Mouse (Mus musculus): ENCODE data around the gene Bola3. TPM values are rescaled to one million over a fixed set of nuclear protein-coding genes. Genes with fewer than 3 reads are reported as not detected.

Bola3 gene
- polyA plus RNA-seq, 1 experiment from 2014 or later: 145 TPM

GRCm38 (mm10) chr6:83373704-83374300 lies 24.9 kb downstream of the Bola3 start:
- 86% methylated on average over 9 of the region's 9 CpGs for WGBS
- no peak overlapping the region for H3K9ac ChIP-seq
- peaks cover 100% of the 10 kb centered on the region for H3K36me3 ChIP-seq
- no peak overlapping the region for H3K4me3 ChIP-seq (replicated peaks)
- no peaks in the 10 kb centered on the region for H3K9me3 ChIP-seq (replicated peaks)
- H3K27ac ChIP-seq: no peak overlapping the region
- no peaks in the 10 kb centered on the region for H3K4me1 ChIP-seq
- H3K4me2 ChIP-seq: no peak overlapping the region
- ATAC-seq (replicated peaks; ENCODE audit: low FRiP score): no peak
- no peaks in the 10 kb centered on the region for H3K27me3 ChIP-seq

DNA sequence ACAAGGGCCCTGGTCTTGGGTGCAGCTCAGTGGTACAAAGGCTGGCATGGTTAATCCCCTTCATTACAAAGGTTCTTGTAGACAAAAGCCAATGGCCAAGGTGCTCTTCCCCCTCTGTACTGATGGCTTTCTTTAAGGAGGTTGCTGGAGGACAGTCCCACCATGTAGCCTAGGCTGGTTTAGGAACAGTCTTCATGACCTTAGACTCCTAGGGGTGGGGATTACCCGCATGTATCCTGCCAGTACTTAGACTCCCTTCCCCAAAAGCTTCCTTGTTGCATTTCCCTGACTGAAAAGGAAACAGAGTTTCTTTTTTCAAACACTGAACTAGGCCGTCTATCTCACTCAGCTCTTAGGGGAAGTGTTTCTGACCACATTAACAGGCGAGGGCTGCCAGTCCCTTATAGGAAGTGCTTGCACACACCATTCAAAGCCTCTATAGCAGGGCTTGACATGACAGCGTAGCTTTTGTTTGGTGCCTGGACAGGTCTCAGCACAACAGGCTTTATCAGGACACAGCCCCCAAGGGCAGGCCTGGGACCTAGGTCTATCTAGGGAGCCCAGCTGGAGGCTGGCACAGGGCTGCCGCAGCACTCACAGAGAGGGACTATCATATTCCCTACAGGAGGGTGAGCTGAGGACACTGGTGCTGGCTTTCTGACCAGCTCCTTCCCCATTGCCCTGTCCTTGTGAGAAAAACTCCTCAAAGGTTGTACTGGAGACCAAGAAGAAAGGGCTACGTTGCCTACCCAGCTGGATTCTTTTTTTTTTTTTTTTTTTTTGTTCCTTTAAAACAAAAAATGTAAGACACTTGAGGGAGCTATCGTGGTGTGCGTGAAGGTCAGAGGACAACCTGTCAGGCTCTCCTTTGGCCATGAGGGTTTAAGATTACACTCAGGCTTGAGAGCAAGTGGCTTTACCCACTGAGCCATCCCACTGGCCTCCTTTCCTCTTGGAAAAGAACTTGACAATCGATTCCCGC lies 32.9 kb downstream of the Bola3 start:
- no peak overlapping the region for H3K4me2 ChIP-seq
- H3K9ac ChIP-seq: no peak overlapping the region
- H3K27me3 ChIP-seq: no peaks in the 10 kb centered on the region
- no peaks in the 10 kb centered on the region for H3K4me1 ChIP-seq
- WGBS: 83% methylated on average over 10 of the region's 10 CpGs
- H3K4me3 ChIP-seq (replicated peaks): no peak overlapping the region
- H3K36me3 ChIP-seq: peaks cover 94% of the 10 kb centered on the region
- no peak for ATAC-seq (replicated peaks; ENCODE audit: low FRiP score)
- H3K27ac ChIP-seq: no peak overlapping the region
- H3K9me3 ChIP-seq (replicated peaks): no peaks in the 10 kb centered on the region

DNA sequence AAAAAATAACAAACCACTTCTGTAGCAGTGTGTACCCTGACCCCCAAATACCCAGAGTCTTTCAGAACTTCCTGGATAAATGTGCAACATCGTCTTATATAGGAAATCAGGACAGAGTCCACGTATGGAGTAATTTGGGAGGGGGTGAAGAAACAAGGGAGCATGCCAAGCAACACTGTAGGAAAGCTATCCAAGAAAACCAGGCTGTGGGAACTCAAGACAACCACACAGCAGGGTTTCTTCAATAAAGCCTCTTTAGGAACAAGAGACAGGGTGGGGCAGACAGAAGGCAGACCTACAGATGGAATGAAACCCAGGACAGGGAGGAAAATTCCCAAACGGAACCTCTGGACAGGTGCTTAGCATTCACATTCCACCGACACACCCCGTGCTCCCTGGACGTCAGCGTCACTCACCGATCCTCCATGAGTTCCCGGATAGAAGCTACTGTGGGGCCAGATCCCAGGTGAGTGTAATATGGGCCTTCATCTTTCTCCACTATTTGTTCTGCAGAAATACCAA lies 36.7 kb downstream of the Bola3 start:
- no peaks in the 10 kb centered on the region for H3K27me3 ChIP-seq
- no peaks in the 10 kb centered on the region for H3K4me1 ChIP-seq
- WGBS: 90% methylated on average over 9 of the region's 9 CpGs
- H3K9ac ChIP-seq: no peak overlapping the region
- no peaks in the 10 kb centered on the region for H3K9me3 ChIP-seq (replicated peaks)
- no peak overlapping the region for H3K27ac ChIP-seq
- peaks cover 71% of the 10 kb centered on the region for H3K36me3 ChIP-seq
- H3K4me3 ChIP-seq (replicated peaks): no peak overlapping the region
- no peak overlapping the region for H3K4me2 ChIP-seq
- ATAC-seq (replicated peaks; ENCODE audit: low FRiP score): no peak

DNA sequence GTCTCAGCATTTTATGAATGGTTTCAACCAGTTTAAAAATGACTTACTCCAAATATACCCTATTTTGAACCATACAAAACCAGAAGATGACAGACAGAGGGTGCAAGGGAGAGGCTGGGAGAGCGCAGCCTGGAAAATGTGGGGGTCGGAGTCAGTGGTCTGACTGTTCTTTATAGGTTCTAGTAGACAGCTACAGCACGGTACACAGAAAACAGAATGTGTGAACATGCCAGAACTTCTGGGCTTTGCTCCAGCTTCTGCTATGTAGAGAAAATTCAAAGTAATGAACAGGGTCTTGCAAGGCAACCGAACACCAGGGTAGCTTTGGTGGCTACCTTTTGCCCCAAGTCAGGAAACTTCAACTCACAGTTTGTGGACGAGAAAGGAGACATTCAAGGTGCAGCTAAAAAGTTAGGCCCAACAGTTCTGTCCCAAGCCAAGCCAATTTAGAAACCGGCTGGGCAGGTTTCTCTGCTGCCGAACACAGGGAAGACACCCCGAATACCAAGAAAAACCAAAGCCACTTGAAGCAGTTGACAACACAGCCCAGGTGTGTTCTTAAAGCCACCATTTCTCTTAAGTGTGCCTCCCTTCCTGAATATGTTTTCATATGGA lies 43.3 kb downstream of the Bola3 start:
- H3K4me2 ChIP-seq: no peak overlapping the region
- WGBS: 81% methylated on average over 8 of the region's 8 CpGs
- H3K27ac ChIP-seq: no peak overlapping the region
- no peaks in the 10 kb centered on the region for H3K27me3 ChIP-seq
- no peak overlapping the region for H3K9ac ChIP-seq
- H3K4me3 ChIP-seq (replicated peaks): no peak overlapping the region
- no peak for ATAC-seq (replicated peaks; ENCODE audit: low FRiP score)
- no peaks in the 10 kb centered on the region for H3K4me1 ChIP-seq
- no peaks in the 10 kb centered on the region for H3K9me3 ChIP-seq (replicated peaks)
- peaks cover 76% of the 10 kb centered on the region for H3K36me3 ChIP-seq

GRCm38 (mm10) chr6:83394122-83394521 lies 45.2 kb downstream of the Bola3 start:
- no peaks in the 10 kb centered on the region for H3K4me1 ChIP-seq
- H3K4me2 ChIP-seq: no peak overlapping the region
- H3K27me3 ChIP-seq: no peaks in the 10 kb centered on the region
- no peaks in the 10 kb centered on the region for H3K9me3 ChIP-seq (replicated peaks)
- no peak overlapping the region for H3K9ac ChIP-seq
- H3K27ac ChIP-seq: no peak overlapping the region
- 93% methylated on average over 4 of the region's 4 CpGs for WGBS
- peaks cover 92% of the 10 kb centered on the region for H3K36me3 ChIP-seq
- H3K4me3 ChIP-seq (replicated peaks): no peak overlapping the region
- ATAC-seq (replicated peaks; ENCODE audit: low FRiP score): no peak

GRCm38 (mm10) chr6:83395544-83396229 lies 46.7 kb downstream of the Bola3 start:
- WGBS: 94% methylated on average over 15 of the region's 15 CpGs
- no peak; the same call in 1 of the 2 replicates for ATAC-seq (replicated peaks; ENCODE audit: low FRiP score)
- Histone ChIP-seq H3K36me3 (peaks cover 93% of the 10 kb centered on the region), H3K4me2 (no peak overlapping the region), H3K27me3 (no peaks in the 10 kb centered on the region), H3K4me3 (replicated peaks) (no peak overlapping the region), H3K9ac (no peak overlapping the region), H3K9me3 (replicated peaks) (no peaks in the 10 kb centered on the region), H3K27ac (no peak overlapping the region), H3K4me1 (0 out of 2 replicates have a peak, but pooled peaks cover 3% of the 10 kb centered on the region)

GRCm38 (mm10) chr6:83396711-83397110 lies 47.8 kb downstream of the Bola3 start:
- no peak overlapping the region for H3K9ac ChIP-seq
- 0 out of 2 replicates have a peak, but pooled peaks cover 3% of the 10 kb centered on the region for H3K4me1 ChIP-seq
- H3K4me3 ChIP-seq (replicated peaks): no peak overlapping the region
- H3K27me3 ChIP-seq: no peaks in the 10 kb centered on the region
- ATAC-seq (replicated peaks; ENCODE audit: low FRiP score): no peak
- H3K27ac ChIP-seq: no peak overlapping the region
- 97% methylated on average over 2 of the region's 2 CpGs for WGBS
- no peak overlapping the region for H3K4me2 ChIP-seq
- H3K9me3 ChIP-seq (replicated peaks): no peaks in the 10 kb centered on the region
- H3K36me3 ChIP-seq: peaks cover 93% of the 10 kb centered on the region

GRCm38 (mm10) chr6:83397728-83398127 lies 48.8 kb downstream of the Bola3 start:
- Histone ChIP-seq H3K4me1 (0 out of 2 replicates have a peak, but pooled peaks cover 3% of the 10 kb centered on the region), H3K27me3 (no peaks in the 10 kb centered on the region), H3K9me3 (replicated peaks) (no peaks in the 10 kb centered on the region), H3K27ac (peak overlapping the region; percentile 45; the same call in 1 of the 2 replicates), H3K36me3 (peaks cover 93% of the 10 kb centered on the region), H3K4me3 (replicated peaks) (no peak overlapping the region), H3K9ac (no peak overlapping the region), H3K4me2 (no peak overlapping the region)
- no peak for ATAC-seq (replicated peaks; ENCODE audit: low FRiP score)
- 52% methylated on average over 8 of the region's 8 CpGs for WGBS

DNA sequence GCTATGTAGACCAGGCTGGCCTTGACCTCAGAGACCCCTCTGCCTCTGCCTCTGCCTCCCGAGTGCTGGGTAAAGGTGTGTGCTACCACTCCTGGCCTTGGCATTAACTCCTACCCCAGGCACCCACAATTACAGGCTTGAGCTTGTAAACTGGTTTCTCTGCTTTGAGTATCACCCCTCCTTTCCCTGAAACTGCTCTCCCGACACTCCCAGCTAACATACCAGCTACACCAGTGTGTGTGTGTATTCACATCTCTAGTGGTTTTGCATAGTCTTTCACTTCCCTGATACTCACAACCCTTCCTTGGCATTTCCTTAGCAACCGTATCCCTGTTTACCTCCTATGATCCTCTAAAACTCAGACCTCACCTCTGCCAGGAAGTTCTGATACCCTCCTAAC lies 50.8 kb downstream of the Bola3 start:
- ATAC-seq (replicated peaks; ENCODE audit: low FRiP score): no peak
- H3K4me3 ChIP-seq (replicated peaks): no peak overlapping the region
- no peak overlapping the region for H3K4me2 ChIP-seq
- no peaks in the 10 kb centered on the region for H3K9me3 ChIP-seq (replicated peaks)
- WGBS: 83% methylated on average over 3 of the region's 3 CpGs
- 0 out of 2 replicates have a peak, but pooled peaks cover 3% of the 10 kb centered on the region for H3K4me1 ChIP-seq
- no peak overlapping the region for H3K27ac ChIP-seq
- peaks cover 93% of the 10 kb centered on the region for H3K36me3 ChIP-seq
- H3K27me3 ChIP-seq: no peaks in the 10 kb centered on the region
- H3K9ac ChIP-seq: no peak overlapping the region

GRCm38 (mm10) chr6:83403481-83403880 lies 54.5 kb downstream of the Bola3 start:
- peaks cover 87% of the 10 kb centered on the region for H3K36me3 ChIP-seq
- 90% methylated on average over 8 of the region's 8 CpGs for WGBS
- H3K9ac ChIP-seq: no peak overlapping the region

DNA sequence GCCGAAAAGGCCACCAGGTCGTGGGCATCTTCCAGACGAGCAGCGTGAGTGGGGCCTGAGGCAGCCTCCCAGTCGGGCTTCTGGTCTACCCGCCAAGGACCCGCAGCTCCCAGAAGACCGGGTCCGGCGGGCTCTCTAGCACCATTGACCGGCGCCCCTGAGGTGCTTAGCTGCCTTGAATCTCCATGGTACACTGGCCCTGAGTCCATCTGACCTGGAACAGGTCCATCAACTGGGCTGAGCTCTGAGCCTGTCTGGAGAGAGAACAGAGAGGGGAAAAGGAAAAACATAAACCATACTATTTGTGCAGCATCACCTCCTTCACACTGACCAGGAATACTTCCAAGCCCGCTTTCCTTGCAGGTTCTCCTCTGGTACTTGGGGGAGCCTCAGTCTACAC lies 55.6 kb downstream of the Bola3 start:
- Histone ChIP-seq H3K36me3 (peaks cover 77% of the 10 kb centered on the region), H3K27ac (no peak overlapping the region)

More at GRCm38 (mm10) chr6:83403481-83403880, 54.5 kb downstream of the Bola3 start:
- no peak overlapping the region for H3K4me3 ChIP-seq (replicated peaks)
- peaks cover 6% of the 10 kb centered on the region; the same call in 1 of the 2 replicates for H3K4me1 ChIP-seq
- H3K27me3 ChIP-seq: no peaks in the 10 kb centered on the region
- no peaks in the 10 kb centered on the region for H3K9me3 ChIP-seq (replicated peaks)
- H3K4me2 ChIP-seq: no peak overlapping the region
- H3K27ac ChIP-seq: no peak overlapping the region
- ATAC-seq (replicated peaks; ENCODE audit: low FRiP score): no peak

More for the DNA sequence above, 55.6 kb downstream of the Bola3 start:
- no peak overlapping the region for H3K9ac ChIP-seq
- peaks cover 10% of the 10 kb centered on the region; the same call in 1 of the 2 replicates for H3K4me1 ChIP-seq
- 0 out of 2 replicates have a peak, but pooled peaks have one; percentile 14 for ATAC-seq (replicated peaks; ENCODE audit: low FRiP score)
- H3K9me3 ChIP-seq (replicated peaks): no peaks in the 10 kb centered on the region
- no peaks in the 10 kb centered on the region for H3K27me3 ChIP-seq
- H3K4me2 ChIP-seq: no peak overlapping the region
- H3K4me3 ChIP-seq (replicated peaks): no peak overlapping the region
- 96% methylated on average over 13 of the region's 13 CpGs for WGBS
